Mouse (Mus musculus) neural tube, embryonic 14.5 days (tissue): ENCODE measurements around the gene Olfr47. TPM values are rescaled to one million over a fixed set of nuclear protein-coding genes. Genes with fewer than 3 reads are reported as not detected.

Experiments used
- polyA plus RNA-seq: library from polyadenylated mRNA; unstranded; fragments of >200 nt; fragmentation: Nextera tagmentation; extraction: Ambion mirVana; gene quantifications from 2 replicates; pipeline ENCODE4 v1.2.1, GENCODE M21; 2014

The Olfr47 gene
- polyA plus RNA-seq, 1 experiment from 2014 or later: not detected

Other genes with a start within 250 kb of the Olfr47 start
- not detected in 2 replicates for gene Olfr441, start 125.2 kb upstream of the Olfr47 start, polyA plus RNA-seq
- not detected in 2 replicates for gene Olfr237-ps1, start 85.0 kb upstream of the Olfr47 start, polyA plus RNA-seq
- not detected in 2 replicates for gene Olfr437, start 68.2 kb upstream of the Olfr47 start, polyA plus RNA-seq
- gene Olfr13, start 59.4 kb upstream of the Olfr47 start, polyA plus RNA-seq: not detected in 2 replicates
- not detected in 2 replicates for gene Olfr435, start 34.4 kb upstream of the Olfr47 start, polyA plus RNA-seq
- not detected in 2 replicates for gene Olfr434, start 18.5 kb upstream of the Olfr47 start, polyA plus RNA-seq
- gene Arhgef5, start 34.1 kb downstream of the Olfr47 start, polyA plus RNA-seq: 0.80 and 2.9 TPM in 2 replicates
- not detected in 2 replicates for gene Nobox, start 78.0 kb downstream of the Olfr47 start, polyA plus RNA-seq